Mouse (Mus musculus): ENCODE measurements around the gene Zfp68.

DNA sequence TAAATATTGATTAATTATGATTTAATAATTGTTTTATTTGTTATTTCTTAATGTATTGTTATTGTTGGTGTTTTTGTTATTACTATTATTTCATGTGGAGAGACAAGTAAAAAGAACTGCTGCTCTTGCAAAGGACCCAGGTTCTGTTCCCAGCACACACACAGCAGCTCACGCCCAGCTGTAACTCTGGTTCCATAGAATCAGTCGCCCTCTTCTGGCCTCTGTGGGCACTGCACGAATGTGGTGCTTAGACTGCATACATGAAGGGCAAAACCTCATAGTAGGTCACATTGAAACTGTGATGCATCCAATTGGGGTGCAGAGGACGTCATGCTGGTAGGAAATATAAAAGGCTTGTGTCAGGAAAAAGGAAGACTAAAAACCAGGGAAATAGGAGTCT lies 47.9 kb downstream of the Zfp68 start:
- TF ChIP-seq POLR2A (IDR thresholded peaks at IDR 0.05; ENCODE audit: borderline replicate concordance, control insufficient read depth, low read depth, low read length) (no peak), CTCF (IDR thresholded peaks at IDR 0.05; ENCODE audit: control insufficient read depth, insufficient read depth, low read length) (peak; percentile 50; the same call in 1 of the 2 replicates)

Data from bone marrow, adult 2 months (tissue).